Mouse (Mus musculus) bone marrow, adult 2 months (tissue): ENCODE results near the gene Fto.

Source experiments
- CTCF ChIP-seq: fragments of 200-500 bp; IDR thresholded peaks from 2 replicates; pipeline ENCODE4 v1.5.1; 2011; ENCODE audit warnings: low read length, control low read depth; ENCODE audit not compliant: control insufficient read depth, insufficient read depth
- POLR2A ChIP-seq: fragments of 200-500 bp; IDR thresholded peaks from 2 replicates; pipeline ENCODE4 v1.6.1; 2011; ENCODE audit warnings: low read depth, mild to moderate bottlenecking, control low read depth, low read length, borderline replicate concordance; ENCODE audit not compliant: control insufficient read depth

GRCm38 (mm10) chr8:91395340-91396055 is 82.2 kb downstream of the Fto start:
- no peak for TF ChIP-seq CTCF
- TF ChIP-seq POLR2A, result no peak
